Mouse (Mus musculus) erythroblast, embryonic 14.5 days (primary cell): ENCODE data around the gene Glipr1l3. TPM values are rescaled to one million over a fixed set of nuclear protein-coding genes. Genes with fewer than 3 reads are reported as not detected.
"Not testable (repeated sequence)": the region's sequence is repeated elsewhere in the genome, so short reads cannot be mapped to it uniquely, and the experiment has no call there.

Experiments
- H3K27me3 ChIP-seq: 2 replicates; pipeline ENCODE4 v1.6.1; 2012; ENCODE audit warnings: inconsistent platforms; ENCODE audit not compliant: control insufficient read depth
- H3K36me3 ChIP-seq: 2 replicates; pipeline ENCODE4 v1.6.1; 2012; ENCODE audit warnings: mild to moderate bottlenecking, inconsistent platforms; ENCODE audit not compliant: control insufficient read depth
- H3K4me1 ChIP-seq: 2 replicates; pipeline ENCODE4 v1.6.1; 2012; ENCODE audit warnings: inconsistent platforms; ENCODE audit not compliant: control insufficient read depth
- H3K4me3 ChIP-seq: replicated peaks from 2 replicates; pipeline ENCODE3; 2012; ENCODE audit warnings: moderate library complexity, mild to moderate bottlenecking, inconsistent platforms
- H3K9me3 ChIP-seq: 2 replicates; pipeline ENCODE4 v1.6.1; 2012; ENCODE audit warnings: low read length, inconsistent platforms, mixed read lengths; ENCODE audit not compliant: control insufficient read depth
- GATA1 ChIP-seq: IDR thresholded peaks from 2 replicates; pipeline ENCODE4 v1.6.1; 2012; ENCODE audit warnings: low read length, inconsistent platforms, mixed read lengths
- TAL1 ChIP-seq: IDR thresholded peaks from 3 replicates; pipeline ENCODE4 v1.6.1; 2012; ENCODE audit warnings: low read length, inconsistent platforms, mixed read lengths
- polyA plus RNA-seq: library from polyadenylated mRNA; stranded (reverse); fragments of >175 nt; gene quantifications from 2 replicates; pipeline ENCODE4 v1.2.3, GENCODE M21; 2012

Glipr1l3 gene
- not detected in 2 replicates for polyA plus RNA-seq

- not testable (repeated sequence) for H3K27me3 ChIP-seq, H3K9me3 ChIP-seq, H3K4me1 ChIP-seq, H3K4me3 ChIP-seq, H3K36me3 ChIP-seq
Observed at GRCm38 (mm10) chr10:112159882-112160560, at the start of gene Glipr1l3. Gene Glipr1l3, minus strand, starts transcription at chr10:112160327.

- Histone ChIP-seq H3K27me3 (no peaks in the 10 kb centered on the region), H3K4me1 (no peaks in the 10 kb centered on the region), H3K36me3 (no peaks in the 10 kb centered on the region), H3K9me3 (no peaks in the 10 kb centered on the region), H3K4me3 (no peak overlapping the region)
- TF ChIP-seq GATA1 (no peak), TAL1 (no peak)
Observed at GRCm38 (mm10) chr10:112203463-112203862, 43.3 kb upstream of the Glipr1l3 start.

DNA sequence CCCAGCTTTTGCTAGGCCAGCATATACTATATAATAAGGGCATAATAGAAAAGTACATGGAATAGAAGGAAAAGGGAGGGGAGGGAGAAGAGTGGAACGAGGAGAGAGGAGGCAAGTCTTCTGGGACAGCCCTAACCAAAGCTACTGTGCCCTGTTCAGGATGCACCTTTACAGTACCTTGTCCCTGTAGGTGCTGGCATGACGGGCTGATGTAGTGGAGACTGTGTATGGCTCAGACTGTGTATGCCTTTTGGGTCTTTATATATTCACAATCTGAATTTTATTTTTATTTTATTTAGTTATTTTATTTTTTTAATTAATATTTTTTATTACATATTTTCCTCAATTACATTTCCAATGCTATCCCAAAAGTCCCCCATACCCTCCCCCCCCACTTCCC, 33.8 kb upstream of the Glipr1l3 start:
- H3K27me3 ChIP-seq, result not testable (repeated sequence)

GRCm38 (mm10) chr10:112177027-112177426, 16.9 kb upstream of the Glipr1l3 start:
- not testable (repeated sequence) for H3K4me3 ChIP-seq, H3K36me3 ChIP-seq, H3K27me3 ChIP-seq, H3K9me3 ChIP-seq, H3K4me1 ChIP-seq

More for the DNA sequence above, 33.8 kb upstream of the Glipr1l3 start:
- not testable (repeated sequence) for H3K4me1 ChIP-seq, H3K36me3 ChIP-seq, H3K4me3 ChIP-seq, H3K9me3 ChIP-seq

DNA sequence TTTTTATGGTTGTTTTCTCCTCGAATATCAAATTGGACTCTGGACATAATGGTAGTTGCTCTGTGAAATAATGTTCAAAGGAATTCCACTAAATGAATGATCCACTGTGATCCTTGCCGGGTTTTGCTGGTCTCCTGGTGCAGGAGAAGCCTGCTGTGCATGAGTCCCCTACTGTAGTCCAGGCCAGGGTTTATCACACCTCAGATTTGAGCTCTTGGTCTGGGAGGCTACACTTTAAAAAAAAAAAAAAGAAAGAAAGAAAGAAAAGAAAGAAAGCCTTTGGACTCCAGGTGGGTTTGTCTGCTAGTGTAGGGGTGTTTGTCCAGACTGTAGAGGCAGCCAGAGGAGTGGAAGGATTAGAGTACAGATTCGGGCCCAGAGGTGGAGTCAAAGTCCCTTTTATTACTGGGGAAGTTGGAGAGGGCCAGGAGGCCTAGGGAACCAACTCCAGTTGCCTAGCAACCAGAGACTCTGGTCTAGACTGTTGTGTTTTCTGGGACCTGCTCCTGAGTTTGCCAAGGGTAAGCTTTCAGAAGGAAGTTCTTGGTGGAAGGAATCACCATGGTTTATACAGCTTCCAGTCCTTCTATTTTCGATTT, 3.1 kb upstream of the Glipr1l3 start, which contains the start of gene Caps2:
Gene Caps2, plus strand, starts transcription at position 454 of the 599 bp plus-strand sequence.
- H3K9me3 ChIP-seq, result no peaks in the 10 kb centered on the region
- no peak within 1 kb of the TSS for H3K4me3 ChIP-seq
- no peaks in the 10 kb centered on the region for H3K4me1 ChIP-seq
- no peaks in the 10 kb centered on the region for H3K36me3 ChIP-seq
- TF ChIP-seq GATA1 (no peak), TAL1 (no peak)
- H3K27me3 ChIP-seq, result no peaks in the 10 kb centered on the region

DNA sequence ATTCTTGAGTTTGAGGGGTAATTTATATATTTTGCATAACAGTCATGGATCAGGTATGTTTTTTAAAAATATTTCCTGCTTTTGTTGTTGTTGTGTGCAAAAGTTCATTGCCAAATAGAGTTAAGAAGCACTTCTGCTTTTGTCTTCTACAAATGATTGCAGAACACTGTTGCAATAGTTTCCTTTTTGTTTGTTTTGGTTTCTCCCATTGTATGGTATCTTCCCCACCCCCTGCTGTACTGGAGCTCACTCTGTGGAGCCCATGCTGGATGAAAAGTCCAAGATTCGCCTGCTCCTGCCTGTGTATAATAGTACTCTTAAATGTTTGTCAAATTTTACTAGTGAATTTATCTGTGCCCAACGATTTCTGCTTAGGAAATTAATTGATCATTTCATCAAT, 20.3 kb downstream of the Glipr1l3 start:
- no peaks in the 10 kb centered on the region for H3K4me1 ChIP-seq
- no peaks in the 10 kb centered on the region for H3K27me3 ChIP-seq
- TF ChIP-seq TAL1, result no peak
- no peak for TF ChIP-seq GATA1
- H3K36me3 ChIP-seq, result no peaks in the 10 kb centered on the region
- H3K4me3 ChIP-seq, result no peak overlapping the region
- H3K9me3 ChIP-seq, result no peaks in the 10 kb centered on the region

DNA sequence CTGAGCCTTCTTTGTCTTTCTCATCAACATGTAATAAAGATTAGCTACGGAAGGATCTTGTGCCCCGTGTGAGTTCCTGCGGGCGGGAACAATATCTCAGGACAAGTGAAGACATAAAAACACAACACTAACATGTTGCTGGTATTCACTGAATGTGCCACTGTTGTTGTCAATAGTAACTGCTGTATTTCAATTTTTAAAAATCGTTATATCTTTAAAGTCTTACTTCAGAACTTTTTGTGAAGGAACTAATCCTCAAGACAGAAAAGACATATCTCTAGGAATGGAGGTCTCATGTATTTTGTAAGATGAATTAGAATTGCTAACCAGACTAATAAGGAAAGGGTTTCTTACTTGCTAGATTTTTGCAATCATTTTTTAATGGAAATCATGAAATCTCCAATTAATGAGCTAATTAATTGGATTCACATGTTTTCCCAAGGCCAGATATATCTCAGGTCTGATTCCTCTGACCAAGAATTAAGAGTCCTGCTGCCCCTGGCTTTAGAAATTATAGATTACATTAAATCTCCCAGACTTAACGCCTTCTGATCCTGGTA, 21.2 kb downstream of the Glipr1l3 start:
- Histone ChIP-seq H3K4me1 (no peaks in the 10 kb centered on the region), H3K9me3 (no peaks in the 10 kb centered on the region), H3K36me3 (no peaks in the 10 kb centered on the region), H3K27me3 (no peaks in the 10 kb centered on the region), H3K4me3 (no peak overlapping the region)
- TF ChIP-seq TAL1, result no peak
- no peak for TF ChIP-seq GATA1

- Histone ChIP-seq H3K27me3 (no peaks in the 10 kb centered on the region), H3K4me1 (no peaks in the 10 kb centered on the region), H3K4me3 (no peak overlapping the region), H3K9me3 (no peaks in the 10 kb centered on the region), H3K36me3 (no peaks in the 10 kb centered on the region)
- TF ChIP-seq TAL1 (no peak), GATA1 (no peak)
Observed at GRCm38 (mm10) chr10:112138050-112138870, 21.9 kb downstream of the Glipr1l3 start.

DNA sequence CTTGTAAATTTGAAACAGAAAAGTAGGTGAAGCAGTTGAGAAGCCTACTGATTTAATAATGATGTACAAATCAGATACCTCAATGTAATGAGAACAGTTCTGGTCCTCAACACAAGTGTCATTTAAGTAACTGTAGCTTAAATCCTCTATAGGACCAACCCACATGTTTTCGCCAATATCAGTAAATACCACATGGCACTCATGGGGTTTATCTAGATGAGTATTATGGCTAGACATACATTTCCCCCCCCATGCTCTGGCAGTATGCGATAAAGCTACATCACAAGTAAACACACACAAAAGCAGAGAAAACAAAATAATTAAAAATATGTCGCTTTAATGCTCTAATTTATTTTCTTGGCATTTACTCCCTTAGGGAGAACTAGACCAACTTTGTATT, 27.9 kb downstream of the Glipr1l3 start:
- no peaks in the 10 kb centered on the region for H3K36me3 ChIP-seq
- TF ChIP-seq TAL1 (no peak), GATA1 (no peak)
- no peak overlapping the region for H3K4me3 ChIP-seq
- H3K27me3 ChIP-seq, result no peaks in the 10 kb centered on the region
- H3K4me1 ChIP-seq, result no peaks in the 10 kb centered on the region
- H3K9me3 ChIP-seq, result no peaks in the 10 kb centered on the region

- H3K4me1 ChIP-seq, H3K27me3 ChIP-seq, H3K9me3 ChIP-seq, H3K4me3 ChIP-seq, H3K36me3 ChIP-seq: not testable (repeated sequence)
Observed at GRCm38 (mm10) chr10:112127682-112128230, 32.4 kb downstream of the Glipr1l3 start.

DNA sequence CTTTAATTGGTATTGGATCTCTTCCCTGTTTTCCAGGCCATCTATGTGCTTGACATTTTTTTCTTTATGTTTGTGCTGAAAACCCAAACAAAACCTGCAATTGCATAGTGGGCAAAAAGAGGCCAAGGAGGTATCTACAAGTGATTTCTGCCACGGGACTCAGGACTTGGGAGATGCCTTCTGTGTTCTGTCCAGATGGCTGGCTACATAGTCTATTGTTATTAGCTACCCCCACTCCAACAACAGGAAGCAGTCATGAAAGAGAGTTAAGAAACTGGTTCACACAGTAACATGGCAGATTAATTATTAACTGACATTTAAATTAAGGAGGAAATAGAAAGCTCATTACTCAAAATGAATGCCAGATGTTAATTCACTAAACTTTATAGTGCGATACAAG, 35.0 kb downstream of the Glipr1l3 start:
- H3K27me3 ChIP-seq, H3K4me1 ChIP-seq, H3K9me3 ChIP-seq, H3K36me3 ChIP-seq, H3K4me3 ChIP-seq: not testable (repeated sequence)
